Mouse (Mus musculus): ENCODE measurements around the gene Gm49384.
A peak's percentile ranks its signal among the peaks of the same experiment; 100 is the strongest.

DNA sequence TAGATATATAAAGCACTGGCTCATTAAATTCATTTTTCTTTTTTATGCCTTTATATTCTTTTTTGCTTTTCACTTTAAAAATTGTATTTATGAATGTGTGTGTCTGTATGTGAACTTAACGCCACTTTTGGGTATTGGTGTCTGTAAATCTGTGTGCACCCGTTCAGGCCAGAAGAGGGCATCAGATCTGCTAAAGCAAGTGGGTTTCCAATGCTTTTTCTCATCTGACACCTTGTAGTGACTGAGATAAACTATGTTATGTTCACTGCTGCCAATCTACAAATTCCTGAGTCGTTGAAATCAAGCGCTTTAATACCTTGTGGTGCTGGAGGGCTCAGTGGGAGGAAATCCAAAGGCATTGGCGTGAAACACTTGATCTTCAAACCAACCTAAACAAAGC lies 7.0 kb upstream of the Gm49384 start:
- TF ChIP-seq CTCF (IDR thresholded peaks at IDR 0.05; ENCODE audit: extremely low read depth, insufficient read depth, low read length) (peak; percentile 32; the same call in 1 of the 2 replicates), POLR2A (IDR thresholded peaks at IDR 0.05; ENCODE audit: extremely low read depth, insufficient read depth, low read length) (no peak)
